Mouse (Mus musculus) heart, postnatal 0 days (tissue): ENCODE measurements around the gene Zdhhc17.

Experiments used
- CTCF ChIP-seq: IDR thresholded peaks from 2 replicates; pipeline ENCODE4 v1.5.1; 2016; ENCODE audit warnings: antibody characterized with exemption, control low read depth, low read depth
- EP300 ChIP-seq: IDR thresholded peaks from 2 replicates; pipeline ENCODE4 v1.6.1; 2016; ENCODE audit warnings: antibody characterized with exemption, low read depth

DNA sequence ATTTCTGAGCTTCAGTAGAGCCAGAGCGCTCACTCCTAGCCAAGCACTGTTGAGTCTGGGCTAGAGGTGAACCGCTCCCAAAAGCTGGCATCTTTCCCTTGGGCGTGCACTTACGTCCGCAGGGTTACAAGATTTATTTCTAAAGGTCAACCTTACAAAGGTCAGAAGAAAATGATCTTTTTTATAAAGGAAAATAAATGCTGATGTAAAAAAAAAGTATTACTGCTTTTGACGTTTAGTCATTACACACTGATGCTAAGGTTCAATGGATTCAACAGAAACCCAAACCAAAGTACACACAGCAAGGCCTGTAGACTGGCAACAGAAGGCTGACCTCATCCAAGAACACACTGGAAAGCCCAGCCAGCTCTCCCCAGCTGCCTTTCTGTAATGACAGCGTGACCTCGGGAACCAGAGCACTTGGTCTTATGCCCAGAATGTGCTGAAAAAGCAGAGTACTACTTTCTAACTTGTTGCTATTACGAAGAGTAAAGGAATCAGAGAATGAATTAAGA, 56.9 kb downstream of the Zdhhc17 start:
- TF ChIP-seq CTCF (no peak), EP300 (0 out of 2 replicates have a peak, but pooled peaks have one; percentile 57)
